Mouse (Mus musculus) hindbrain, embryonic 11.5 days (tissue): Measurements from ENCODE around the gene Lmx1a. TPM values are rescaled to one million over a fixed set of nuclear protein-coding genes. Genes with fewer than 3 reads are reported as not detected.

Experiments used
- ATAC-seq: fragments of 200-750 bp; cut with Nextera tagmentation; 2 replicates; pipeline ENCODE4 v1.8.0; 2017; ENCODE audit warnings: mild to moderate bottlenecking, moderate TSS enrichment, moderate library complexity; ENCODE audit not compliant: low FRiP score
- DNase-seq: peaks from one replicate; pipeline ENCODE4 v3.0.0-alpha.2; 2015; ENCODE audit warnings: low spot score
- H3K27ac ChIP-seq: fragments of 300-500 bp; sonication (generic); 2 replicates; pipeline ENCODE4 v1.5.1; 2014; ENCODE audit warnings: mild to moderate bottlenecking, low read depth, low read length
- H3K27me3 ChIP-seq: fragments of 300-500 bp; sonication (generic); 2 replicates; pipeline ENCODE4 v1.6.1; 2014; ENCODE audit warnings: mild to moderate bottlenecking, low read length, moderate library complexity, mixed read lengths; ENCODE audit not compliant: control insufficient read depth, insufficient read depth
- H3K36me3 ChIP-seq: fragments of 300-500 bp; sonication (generic); 2 replicates; pipeline ENCODE4 v1.6.1; 2014; ENCODE audit warnings: mild to moderate bottlenecking, low read length, moderate library complexity, mixed read lengths; ENCODE audit not compliant: control insufficient read depth, insufficient read depth
- H3K4me1 ChIP-seq: fragments of 300-500 bp; sonication (generic); replicated peaks from 2 replicates; pipeline ENCODE4 v1.6.1; 2014; ENCODE audit warnings: low read length, mixed read lengths; ENCODE audit not compliant: control insufficient read depth, insufficient read depth
- H3K4me2 ChIP-seq: fragments of 300-500 bp; sonication (generic); replicated peaks from 2 replicates; pipeline ENCODE4 v1.6.1; 2014; ENCODE audit warnings: mild to moderate bottlenecking, low read depth, low read length
- H3K4me3 ChIP-seq: fragments of 300-500 bp; sonication (generic); 2 replicates; pipeline ENCODE4 v1.5.1; 2014; ENCODE audit warnings: low read depth, low read length
- H3K9ac ChIP-seq: fragments of 300-500 bp; sonication (generic); 2 replicates; pipeline ENCODE4 v1.6.1; 2014; ENCODE audit warnings: low read depth, low read length
- H3K9me3 ChIP-seq: fragments of 300-500 bp; sonication (generic); 2 replicates; pipeline ENCODE4 v1.6.1; 2016; ENCODE audit warnings: low read length; ENCODE audit not compliant: control insufficient read depth
- WGBS: fragments of 180-500 bp; shearing (Covaris S2); extraction: QIAGEN DNeasy Blood & Tissue Kit; methylation state at CpG from one replicate; pipeline ENCODE4 v1.1.7; 2014; 5-methylcytosine and 5-hydroxymethylcytosine counted together
- polyA plus RNA-seq: library from polyadenylated mRNA; unstranded; fragments of >200 nt; fragmentation: Nextera tagmentation; extraction: Ambion mirVana; gene quantifications from 2 replicates; pipeline ENCODE4 v1.2.1, GENCODE M21; 2014

Gene Lmx1a
- polyA plus RNA-seq, 1 experiment from 2014 or later, result 5.6 TPM

- Histone ChIP-seq H3K27me3 (peaks cover 13% of the 10 kb centered on the region), H3K9ac (no peak overlapping the region), H3K9me3 (no peaks in the 10 kb centered on the region), H3K4me2 (no peak overlapping the region), H3K36me3 (no peaks in the 10 kb centered on the region), H3K4me1 (no peaks in the 10 kb centered on the region), H3K27ac (no peak overlapping the region), H3K4me3 (no peak overlapping the region)
- ATAC-seq, result no peak
- 35% methylated on average over 6 of the region's 6 CpGs for WGBS
- DNase-seq, result peak; percentile 73
These were observed 19.2 kb upstream of the Lmx1a start for GRCm38 (mm10) chr1:167669796-167670195.

- no peak; the same call in 1 of the 2 replicates for ATAC-seq
- Histone ChIP-seq H3K9me3 (no peaks in the 10 kb centered on the region), H3K36me3 (no peaks in the 10 kb centered on the region), H3K9ac (no peak overlapping the region), H3K4me1 (no peaks in the 10 kb centered on the region), H3K4me2 (no peak overlapping the region), H3K4me3 (no peak overlapping the region), H3K27ac (no peak overlapping the region), H3K27me3 (peaks cover 13% of the 10 kb centered on the region)
- 26% methylated on average over 17 of the region's 17 CpGs for WGBS
- no peak for DNase-seq
These were observed 16.5 kb upstream of the Lmx1a start for GRCm38 (mm10) chr1:167672433-167672987.

GRCm38 (mm10) chr1:167679061-167679460, 10.0 kb upstream of the Lmx1a start:
- no peaks in the 10 kb centered on the region for H3K27me3 ChIP-seq
- H3K36me3 ChIP-seq, result no peaks in the 10 kb centered on the region
- no peak overlapping the region for H3K4me3 ChIP-seq
- H3K9ac ChIP-seq, result no peak overlapping the region
- DNase-seq (no peak), ATAC-seq (no peak)
- H3K4me1 ChIP-seq, result no peaks in the 10 kb centered on the region
- H3K9me3 ChIP-seq, result no peaks in the 10 kb centered on the region; the same call in 1 of the 2 replicates
- H3K4me2 ChIP-seq, result no peak overlapping the region
- WGBS, result 93% methylated on average over 6 of the region's 6 CpGs
- no peak overlapping the region for H3K27ac ChIP-seq

GRCm38 (mm10) chr1:167688001-167688346, 1.1 kb upstream of the Lmx1a start:
- H3K36me3 ChIP-seq, result no peaks in the 10 kb centered on the region
- peaks cover 54% of the 10 kb centered on the region for H3K27me3 ChIP-seq
- no peak for DNase-seq
- H3K4me2 ChIP-seq, result peak overlapping the region; percentile 84
- peak overlapping the region; percentile 42; the same call in 1 of the 2 replicates for H3K9ac ChIP-seq
- peak overlapping the region; percentile 50 for H3K4me3 ChIP-seq
- ATAC-seq, result no peak
- WGBS, result 0% methylated on average over 8 of the region's 8 CpGs
- no peak overlapping the region for H3K27ac ChIP-seq
- H3K4me1 ChIP-seq, result peaks cover 8% of the 10 kb centered on the region
- no peaks in the 10 kb centered on the region for H3K9me3 ChIP-seq

GRCm38 (mm10) chr1:167688347-167689231, 448 bp upstream of the Lmx1a start:
- H3K27ac ChIP-seq, result peak overlapping the region; percentile 54; the same call in 1 of the 2 replicates
- WGBS, result under 1% methylated on average over 73 of the region's 98 CpGs

GRCm38 (mm10) chr1:167689262-167690137, 463 bp downstream of the Lmx1a start:
- Histone ChIP-seq H3K4me1 (peaks cover 8% of the 10 kb centered on the region), H3K27ac (no peak overlapping the region), H3K27me3 (peaks cover 67% of the 10 kb centered on the region), H3K9me3 (no peaks in the 10 kb centered on the region), H3K4me3 (peak overlapping the region; percentile 50), H3K36me3 (no peaks in the 10 kb centered on the region), H3K4me2 (peak overlapping the region; percentile 84), H3K9ac (0 out of 2 replicates have a peak overlapping the region, but pooled peaks have one; percentile 23)
- ATAC-seq, result peak; percentile 67
- WGBS, result 1% methylated on average over 36 of the region's 36 CpGs
- peak; percentile 58 for DNase-seq

More at GRCm38 (mm10) chr1:167688347-167689231, 448 bp upstream of the Lmx1a start:
- H3K4me3 ChIP-seq, result peak overlapping the region; percentile 50
- H3K27me3 ChIP-seq, result peaks cover 59% of the 10 kb centered on the region
- peak; percentile 50 for ATAC-seq
- H3K4me2 ChIP-seq, result peak overlapping the region; percentile 84
- no peaks in the 10 kb centered on the region for H3K9me3 ChIP-seq
- peaks cover 8% of the 10 kb centered on the region for H3K4me1 ChIP-seq
- H3K9ac ChIP-seq, result peak overlapping the region; percentile 42; the same call in 1 of the 2 replicates
- peak; percentile 70 for DNase-seq
- H3K36me3 ChIP-seq, result no peaks in the 10 kb centered on the region

GRCm38 (mm10) chr1:167690138-167690710, 1.2 kb downstream of the Lmx1a start:
- DNase-seq, result peak; percentile 62

More at GRCm38 (mm10) chr1:167690138-167690710, 1.2 kb downstream of the Lmx1a start:
- no peak for ATAC-seq
- H3K27me3 ChIP-seq, result peaks cover 74% of the 10 kb centered on the region
- H3K27ac ChIP-seq, result no peak overlapping the region
- H3K4me2 ChIP-seq, result 0 out of 2 replicates have a peak overlapping the region, but pooled peaks have one; percentile 9
- WGBS, result 1% methylated on average over 17 of the region's 17 CpGs
- H3K4me3 ChIP-seq, result peak overlapping the region; percentile 50
- peaks cover 8% of the 10 kb centered on the region for H3K4me1 ChIP-seq
- H3K9me3 ChIP-seq, result no peaks in the 10 kb centered on the region
- no peaks in the 10 kb centered on the region for H3K36me3 ChIP-seq
- H3K9ac ChIP-seq, result no peak overlapping the region
